Mouse (Mus musculus) CH12.LX (cell line): Measurements from ENCODE around the gene C1qtnf7.

Experiments
- CTCF ChIP-seq, 2 experiments: IDR thresholded peaks in 1 of 2; conservative IDR thresholded peaks in 1 of 2; 2 replicates each; pipeline ENCODE4 v1.5.1; 2011 to 2012; ENCODE audit warnings: low read depth in 2 of 2, low read length in 2 of 2, improper control_type of control experiment in 1 of 2, inconsistent platforms in 1 of 2, mild to moderate bottlenecking in 1 of 2, moderate library complexity in 1 of 2
- EP300 ChIP-seq: IDR thresholded peaks from 2 replicates; pipeline ENCODE4 v1.6.1; 2011; ENCODE audit warnings: low read length, improper control_type of control experiment
- RAD21 ChIP-seq: IDR thresholded peaks from 2 replicates; pipeline ENCODE4 v1.6.1; 2011; ENCODE audit warnings: low read depth, mild to moderate bottlenecking, low read length, improper control_type of control experiment, moderate library complexity
- TBP ChIP-seq: conservative IDR thresholded peaks from 2 replicates; pipeline ENCODE4 v1.6.1; 2011; ENCODE audit warnings: low read depth, low read length, improper control_type of control experiment

- TF ChIP-seq TBP (no peak), CTCF (conservative IDR thresholded peaks at IDR 0.05 in 1 of 2, IDR thresholded peaks at IDR 0.05 in 1 of 2; ENCODE audit: low read depth in 2 of 2, low read length in 2 of 2) (no peak), RAD21 (no peak), EP300 (no peak)
These were observed 40.1 kb downstream of the C1qtnf7 start for GRCm38 (mm10) chr5:43555406-43555805.
